Mouse (Mus musculus): Measurements from ENCODE around the gene Rab3a. TPM values are rescaled to one million over a fixed set of nuclear protein-coding genes. Genes with fewer than 3 reads are reported as not detected.

The Rab3a gene
- 65.2 and 89.6 TPM in 2 replicates for total RNA-seq (2021)
- long read RNA-seq, transcript Rab3a-201 (5 exons, 1,363 nt): major isoform, 19 of 39 reads
- long read RNA-seq, partial matches to known transcripts: 8 of 39 reads
- long read RNA-seq, other reads (novel, unspliced or antisense): 8 of 39 reads

- peak; percentile 94 for DNase-seq
These were observed at the start of gene Rab3a for GRCm38 (mm10) chr8:70754043-70754870. Gene Rab3a, plus strand, starts transcription at chr8:70754679.

GRCm38 (mm10) chr8:70708281-70708680 is 46.2 kb upstream of the Rab3a start:
- peak; percentile 64 for DNase-seq

DNA sequence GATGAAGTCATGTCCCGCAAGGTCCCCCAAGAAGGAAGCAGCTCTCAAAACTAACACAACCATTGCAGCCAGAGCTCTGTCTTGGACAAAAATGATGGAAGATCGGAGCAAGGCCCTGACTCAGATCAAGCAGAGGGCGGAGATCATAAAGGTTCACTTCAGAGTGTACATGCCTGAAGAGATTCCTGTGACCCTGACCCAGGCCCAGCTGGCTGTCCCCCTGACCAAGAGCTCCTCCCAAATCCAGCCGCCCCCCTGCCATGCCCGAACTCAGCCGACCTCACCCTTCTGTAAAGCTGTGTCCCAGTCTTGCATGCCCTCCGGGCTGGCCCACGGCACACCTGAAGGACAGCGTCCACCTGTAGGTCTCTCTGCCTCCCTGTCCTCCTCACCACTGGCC is 44.7 kb upstream of the Rab3a start:
- peak; percentile 2 for DNase-seq

DNA sequence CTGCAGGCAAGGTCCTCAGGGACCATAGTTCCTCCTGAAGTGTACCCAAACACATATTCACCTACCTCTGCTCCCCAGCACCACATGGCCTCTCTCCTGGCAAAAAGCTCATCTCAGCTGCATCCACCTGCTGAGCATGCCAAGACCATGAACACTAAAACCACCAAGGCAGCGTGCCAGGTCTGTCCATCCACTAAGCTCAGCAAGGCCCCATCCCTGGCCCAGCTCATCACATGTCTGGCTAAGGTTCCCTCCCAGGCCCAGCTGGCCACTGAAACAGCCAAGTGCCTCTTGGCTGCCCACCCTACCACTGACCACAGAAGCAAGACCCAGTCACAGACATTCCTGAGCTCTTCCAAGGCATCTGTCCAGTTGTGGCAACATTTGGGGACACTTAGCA is 44.2 kb upstream of the Rab3a start:
- DNase-seq: peak; percentile 59

- peak; percentile 79 for DNase-seq
These were observed 43.4 kb upstream of the Rab3a start for GRCm38 (mm10) chr8:70711041-70711440.

- DNase-seq: peak; percentile 0
These were observed 40.5 kb upstream of the Rab3a start for GRCm38 (mm10) chr8:70713991-70714390.

DNA sequence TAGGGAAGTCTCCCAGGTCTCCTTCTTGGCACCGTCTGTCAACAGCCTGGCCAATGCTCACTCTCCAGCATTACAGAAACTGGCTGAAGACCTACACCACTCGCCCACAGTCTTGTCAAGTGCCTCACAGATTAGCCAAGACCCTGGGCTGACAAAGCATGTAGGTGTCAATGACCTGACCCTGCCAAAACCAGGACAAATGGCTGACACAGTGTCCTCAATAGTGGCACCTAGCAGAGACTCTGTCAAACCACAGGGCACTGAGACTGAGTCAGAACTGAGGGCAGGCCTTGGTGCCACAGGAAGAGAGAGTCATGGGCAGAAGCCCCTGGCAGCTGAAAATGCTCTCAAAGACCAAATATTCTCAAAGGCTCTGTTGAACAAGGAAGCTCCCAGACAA is 39.4 kb upstream of the Rab3a start:
- no peak for DNase-seq

DNA sequence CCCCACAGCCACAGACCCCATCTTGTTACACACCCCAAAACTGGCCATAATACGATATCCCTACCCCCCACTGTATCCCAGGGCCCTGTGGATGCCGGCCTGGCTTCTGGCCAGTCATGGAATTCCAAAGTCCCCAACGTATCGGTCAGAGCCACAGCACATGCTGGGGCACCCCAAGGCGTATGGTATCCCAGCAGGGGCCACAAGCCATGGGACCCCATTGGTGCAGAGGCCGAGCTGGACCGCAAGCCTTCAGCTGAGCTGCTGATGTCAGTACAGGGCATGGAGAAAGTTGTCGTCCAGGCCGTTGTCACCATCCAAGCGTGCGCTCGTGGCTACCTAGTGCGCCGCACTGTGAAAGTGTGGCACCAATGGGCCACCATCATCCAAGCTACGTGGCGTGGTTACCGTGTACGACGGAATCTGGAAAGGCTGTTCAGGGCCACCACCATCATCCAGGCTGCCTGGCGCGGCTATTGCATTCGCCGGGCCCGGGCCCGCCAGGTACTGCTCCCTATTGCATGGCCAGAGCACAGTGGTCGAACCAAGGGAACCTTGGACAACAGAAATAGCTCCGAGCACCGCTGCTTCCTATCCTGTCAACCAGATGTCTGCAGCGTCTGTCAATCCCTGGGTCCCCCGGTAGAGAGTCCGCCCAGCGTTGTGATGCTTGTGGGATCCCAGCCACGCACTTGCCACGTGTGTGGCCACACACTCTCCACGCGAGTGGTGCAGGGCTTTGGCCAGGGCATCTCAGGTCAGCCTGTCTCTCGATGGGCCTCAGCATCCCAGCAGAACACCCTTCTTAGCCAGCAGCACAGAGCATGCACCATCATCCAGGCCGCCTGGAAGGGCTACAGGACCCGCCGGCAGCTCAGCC is 37.7 kb upstream of the Rab3a start:
- no peak for DNase-seq

DNA sequence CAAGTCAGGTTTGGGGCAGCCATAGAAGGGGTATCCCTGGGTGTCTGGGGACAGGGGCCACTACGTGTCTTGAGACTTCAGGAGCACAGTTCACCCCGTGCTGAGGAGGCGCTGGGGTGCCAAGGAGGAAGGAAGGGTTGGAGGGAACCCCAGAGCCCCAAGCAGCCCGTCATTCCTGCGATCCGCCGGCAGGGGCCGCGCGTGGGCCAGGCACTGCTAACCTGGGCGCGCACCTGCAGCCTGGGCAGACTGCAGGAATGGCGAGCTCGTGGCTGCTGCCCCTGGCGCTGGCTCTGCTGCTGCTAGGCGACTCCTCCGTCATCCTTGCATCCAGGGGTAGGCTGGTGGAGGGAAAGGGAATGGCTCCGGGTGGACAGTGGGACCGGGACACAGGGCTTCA is 36.2 kb upstream of the Rab3a start, which contains the start of gene Gm3336:
TSS of gene Gm3336 (plus strand) at position 247 of the 400 bp plus-strand sequence.
- DNase-seq: peak; percentile 67

DNA sequence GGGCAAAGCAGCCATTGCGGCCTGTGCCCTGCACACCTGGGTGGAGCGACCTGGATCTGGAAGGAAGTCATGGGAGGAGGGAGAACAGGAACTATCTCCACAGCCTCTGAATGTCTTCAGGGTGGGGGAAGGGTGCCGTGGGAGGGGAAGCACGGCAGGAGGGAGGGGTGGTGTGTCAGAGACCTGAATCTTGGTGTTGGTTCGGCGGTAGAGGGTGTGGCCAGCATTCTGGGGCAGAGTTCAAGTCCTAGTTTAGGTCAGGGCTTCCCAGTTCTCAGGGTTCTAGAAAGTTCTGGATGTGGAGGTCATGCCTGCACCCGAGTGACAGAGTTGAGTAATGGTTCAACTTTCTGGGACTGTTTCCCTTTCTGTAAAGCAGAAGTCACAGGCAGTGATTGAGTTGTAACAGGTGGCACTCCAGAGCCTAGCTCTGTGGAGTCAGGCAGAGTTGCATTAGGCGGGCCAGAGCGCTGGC is 34.6 kb upstream of the Rab3a start:
- DNase-seq: no peak

- peak; percentile 74 for DNase-seq
These were observed 33.7 kb upstream of the Rab3a start for GRCm38 (mm10) chr8:70720739-70721138.

GRCm38 (mm10) chr8:70721601-70722000 is 32.9 kb upstream of the Rab3a start:
- no peak for DNase-seq

- DNase-seq: no peak
These were observed 30.8 kb upstream of the Rab3a start, which contains the start of gene Pde4c for GRCm38 (mm10) chr8:70723486-70724210. Gene Pde4c, plus strand, starts transcription at chr8:70723720.

GRCm38 (mm10) chr8:70724216-70724615 is 30.3 kb upstream of the Rab3a start:
- no peak for DNase-seq

GRCm38 (mm10) chr8:70725792-70726447 is 28.6 kb upstream of the Rab3a start:
- DNase-seq: peak; percentile 54

DNA sequence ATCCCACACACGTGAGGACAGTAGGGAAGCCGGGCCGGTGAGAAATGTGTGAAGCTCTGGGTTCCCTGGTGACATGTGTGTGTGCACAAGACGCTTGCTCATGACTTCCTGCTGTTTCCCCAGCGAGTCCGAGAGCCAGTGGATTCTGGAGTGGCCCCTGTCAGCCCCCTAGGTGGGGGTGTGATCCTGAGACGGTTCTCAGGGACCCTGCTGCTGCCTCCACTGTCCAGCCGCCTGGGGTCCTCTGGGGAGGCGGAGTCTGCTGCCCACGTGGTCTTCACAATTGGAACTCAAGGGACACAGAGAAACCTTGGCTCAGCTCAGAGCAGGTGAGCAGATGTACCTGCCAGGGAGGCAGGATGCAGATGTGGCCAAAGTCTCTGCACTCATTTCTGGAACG is 27.8 kb upstream of the Rab3a start:
- no peak for DNase-seq

DNA sequence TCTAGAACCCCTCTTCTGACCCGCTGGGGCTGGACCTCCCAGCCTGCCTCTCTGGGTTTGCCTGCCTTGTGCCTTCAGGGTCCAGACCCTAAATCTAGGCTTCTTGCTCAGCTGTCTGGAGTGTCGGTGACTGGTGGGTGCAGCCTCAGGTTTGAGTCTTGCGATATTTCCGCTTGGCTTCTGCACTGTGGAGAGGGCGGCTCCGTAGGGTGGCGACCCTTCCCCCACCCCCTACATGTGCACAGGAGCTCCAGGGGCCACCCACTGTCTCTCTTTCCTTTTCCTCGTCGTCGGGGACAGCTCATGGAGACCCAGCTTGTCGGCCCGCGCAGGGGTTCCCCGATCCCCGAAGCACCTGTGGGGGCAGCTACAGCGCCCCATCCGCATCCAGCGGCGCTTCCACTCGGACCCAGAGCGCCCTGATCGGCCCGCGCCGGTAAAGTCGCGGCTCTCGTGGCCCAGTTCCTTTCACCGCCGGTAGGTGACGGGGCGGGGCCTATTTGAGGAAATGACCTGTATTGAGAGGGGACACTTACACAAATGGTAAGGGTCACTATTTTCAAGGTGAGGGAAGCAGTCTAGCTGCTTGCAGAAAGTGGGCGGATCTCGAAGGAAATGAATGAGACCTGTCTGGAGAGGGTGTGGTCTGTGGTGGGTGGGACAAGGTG is 24.5 kb upstream of the Rab3a start:
- no peak for DNase-seq

DNA sequence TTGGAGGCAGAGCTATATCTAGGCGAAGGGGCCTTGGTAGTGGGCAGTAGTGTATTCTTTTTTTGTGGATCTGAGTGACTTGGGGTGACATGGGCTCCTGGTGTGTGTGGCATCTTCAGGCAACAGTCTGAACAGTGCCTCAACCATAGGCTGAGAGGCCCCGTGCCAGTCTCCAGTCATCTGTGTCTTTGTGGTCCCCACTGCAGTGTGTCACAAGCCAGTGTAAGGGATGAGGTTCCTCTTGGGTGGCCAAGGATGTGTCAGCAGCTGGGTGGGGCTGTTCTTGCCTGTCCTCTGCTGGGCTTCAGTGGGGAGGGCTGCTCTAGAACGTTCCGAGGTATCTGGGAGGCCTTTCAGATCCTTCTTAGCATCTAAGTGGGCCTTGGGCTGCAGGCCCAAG is 23.5 kb upstream of the Rab3a start:
- no peak for DNase-seq

DNA sequence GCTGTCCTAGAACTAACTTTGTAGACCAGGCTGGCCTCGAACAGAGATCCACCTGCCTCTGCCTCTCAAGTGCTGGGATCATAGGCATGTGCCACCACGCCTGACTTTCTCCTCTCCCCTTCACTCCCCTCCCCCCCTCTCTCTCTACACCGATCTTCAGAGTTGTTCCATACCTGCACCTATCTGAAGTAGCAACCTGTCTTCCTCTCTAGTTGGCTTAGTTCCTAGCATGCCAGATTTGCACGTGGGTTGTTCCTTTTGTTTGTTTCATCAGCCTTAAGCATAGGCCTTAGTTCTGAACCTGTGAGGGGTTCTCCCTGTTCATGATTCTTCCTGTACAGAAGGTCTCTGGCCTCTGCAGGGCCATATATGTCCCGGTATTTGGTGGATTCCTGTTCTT is 16.8 kb upstream of the Rab3a start:
- DNase-seq: no peak

DNA sequence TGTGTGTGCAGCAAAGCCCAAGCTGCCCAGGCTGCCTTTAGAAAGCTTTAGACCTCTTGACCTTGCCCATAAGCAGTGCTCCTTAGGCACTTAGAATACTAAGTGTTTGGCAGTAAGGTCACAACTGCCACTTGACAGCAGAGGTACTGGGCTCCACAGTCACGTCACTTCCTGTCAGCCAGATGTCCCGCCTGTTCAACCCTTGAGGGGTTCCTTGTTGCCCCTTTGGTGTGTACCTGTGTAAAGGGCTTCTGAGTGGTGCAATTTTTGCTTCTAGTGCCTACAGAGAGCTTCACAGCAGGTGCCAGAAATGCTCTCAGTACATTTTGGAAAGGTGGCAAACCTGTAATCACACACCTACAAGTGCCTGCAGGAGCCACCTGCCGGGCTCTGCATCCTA is 16.3 kb upstream of the Rab3a start:
- no peak for DNase-seq

GRCm38 (mm10) chr8:70741661-70742060 is 12.8 kb upstream of the Rab3a start:
- DNase-seq: no peak
